Mouse (Mus musculus) spleen, adult 2 months (tissue): ENCODE data around the gene Ppm1h. TPM values are rescaled to one million over a fixed set of nuclear protein-coding genes. Genes with fewer than 3 reads are reported as not detected.

Source experiments
- DNase-seq, 2 experiments: peaks; one replicate each; pipeline versions ENCODE4 v3.0.0 to v3.0.0-alpha.2; 2012 to 2021; ENCODE audit warnings: low spot score in 2 of 2, low read depth in 1 of 2
- H3K27ac ChIP-seq: fragments of 200-500 bp; 2 replicates; pipeline ENCODE4 v1.5.1; 2012; ENCODE audit warnings: low read length, inconsistent platforms; ENCODE audit not compliant: insufficient read depth
- H3K27me3 ChIP-seq: fragments of 200-500 bp; 2 replicates; pipeline ENCODE4 v1.6.1; 2012; ENCODE audit warnings: mild to moderate bottlenecking, moderate library complexity, low read length, inconsistent platforms; ENCODE audit not compliant: control insufficient read depth, insufficient read depth
- H3K36me3 ChIP-seq: fragments of 200-500 bp; 2 replicates; pipeline ENCODE4 v1.6.1; 2012; ENCODE audit warnings: mild to moderate bottlenecking, low read length, inconsistent platforms; ENCODE audit not compliant: control insufficient read depth, insufficient read depth
- H3K4me1 ChIP-seq: fragments of 200-500 bp; 2 replicates; pipeline ENCODE4 v1.6.1; 2011; ENCODE audit warnings: inconsistent platforms; ENCODE audit not compliant: control insufficient read depth, insufficient read depth, insufficient read length
- H3K4me3 ChIP-seq: fragments of 200-500 bp; 2 replicates; pipeline ENCODE4 v1.5.1; 2011; ENCODE audit warnings: mild to moderate bottlenecking, inconsistent platforms; ENCODE audit not compliant: insufficient read depth, insufficient read length; ENCODE audit errors: extremely low read depth
- CTCF ChIP-seq: fragments of 200-500 bp; IDR thresholded peaks from 2 replicates; pipeline ENCODE4 v1.5.1; 2011; ENCODE audit warnings: mild to moderate bottlenecking, inconsistent platforms; ENCODE audit not compliant: insufficient read depth, insufficient read length, insufficient replicate concordance; ENCODE audit errors: extremely low read depth
- POLR2A ChIP-seq: fragments of 200-500 bp; IDR thresholded peaks from 2 replicates; pipeline ENCODE4 v1.6.1; 2011; ENCODE audit warnings: low read depth, low read length, inconsistent platforms
- WGBS: fragments of 180-500 bp; shearing (Covaris S2); methylation state at CpG from one replicate; pipeline ENCODE4 v1.1.7; 2018; 5-methylcytosine and 5-hydroxymethylcytosine counted together
- polyA plus RNA-seq: library from polyadenylated mRNA; depleted of rRNA; stranded (reverse); fragments of >200 nt; gene quantifications from 2 replicates; pipeline ENCODE4 v1.2.3, GENCODE M21; 2012

Gene Ppm1h
- polyA plus RNA-seq, 1 experiment, result 9.7 TPM

DNA sequence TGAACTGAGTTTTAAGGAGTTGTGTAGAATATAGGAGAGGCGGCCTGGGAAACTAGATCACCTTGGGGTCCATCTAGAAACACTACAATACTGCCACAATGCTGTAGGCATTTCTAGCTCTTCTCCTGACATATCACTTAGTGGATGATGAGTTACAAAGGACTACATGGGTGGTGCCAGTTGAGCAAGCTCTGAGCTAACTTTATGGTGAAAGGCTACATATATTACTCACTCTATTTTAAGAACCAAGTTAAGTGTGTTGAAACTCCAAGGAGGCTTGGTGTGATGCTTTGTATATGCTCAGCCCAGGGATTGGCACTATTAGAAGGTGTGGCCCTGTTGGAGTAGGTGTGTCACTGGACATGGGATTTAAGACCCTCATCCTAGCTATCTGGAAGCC is 26.0 kb upstream of the Ppm1h start:
- no peaks in the 10 kb centered on the region for H3K4me1 ChIP-seq
- H3K27ac ChIP-seq, result no peak overlapping the region
- no peak overlapping the region for H3K4me3 ChIP-seq
- DNase-seq, result no peak
- TF ChIP-seq POLR2A, result no peak
- TF ChIP-seq CTCF, result no peak
- H3K27me3 ChIP-seq, result no peaks in the 10 kb centered on the region
- H3K36me3 ChIP-seq, result no peaks in the 10 kb centered on the region
- WGBS, result 94% methylated on average over 1 of the region's 1 CpGs

DNA sequence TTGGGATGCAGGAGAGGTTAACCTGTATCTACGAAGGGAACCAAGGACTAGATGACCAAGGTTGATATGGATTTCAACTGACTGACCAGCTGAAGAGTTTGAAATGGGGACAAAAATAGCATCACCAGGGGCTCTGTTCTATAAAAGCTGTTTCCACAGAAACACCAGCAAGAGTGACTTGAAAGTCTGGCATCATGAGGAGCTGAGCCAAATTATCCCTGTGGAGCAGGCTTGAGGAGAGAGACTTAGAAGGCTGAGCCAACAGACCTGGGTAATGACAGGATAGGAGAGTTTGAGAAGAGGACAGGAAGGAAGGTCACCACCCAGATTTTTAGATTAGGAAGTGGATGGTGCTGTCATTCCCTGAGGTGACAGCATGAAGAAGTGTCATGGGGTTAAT is 12.9 kb upstream of the Ppm1h start:
- H3K27me3 ChIP-seq, result no peaks in the 10 kb centered on the region
- no peak overlapping the region for H3K27ac ChIP-seq
- H3K4me3 ChIP-seq, result no peak overlapping the region
- no peaks in the 10 kb centered on the region for H3K4me1 ChIP-seq
- TF ChIP-seq CTCF, result no peak
- no peak for TF ChIP-seq POLR2A
- 88% methylated on average over 1 of the region's 1 CpGs for WGBS
- no peak for DNase-seq
- no peaks in the 10 kb centered on the region for H3K36me3 ChIP-seq

DNA sequence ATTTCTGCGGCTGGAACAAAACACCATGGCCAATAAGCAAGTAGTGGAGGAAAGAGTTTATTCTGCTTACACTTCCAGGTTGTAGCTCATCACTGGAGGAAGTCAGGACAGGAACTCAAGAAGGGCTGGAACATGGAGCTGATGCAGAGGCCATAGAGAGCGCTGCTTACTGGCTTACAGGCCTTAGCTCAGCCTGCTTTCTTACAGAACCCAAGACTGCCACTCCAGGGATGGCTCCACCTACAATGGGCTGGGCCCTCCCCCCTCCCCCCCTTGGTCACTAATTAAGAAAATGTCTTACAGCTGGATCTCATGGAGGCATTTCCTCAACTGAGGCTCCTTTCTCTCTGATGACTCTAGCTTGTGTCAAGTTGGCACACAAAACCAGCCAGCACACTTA is 7.3 kb upstream of the Ppm1h start:
- 89% methylated on average over 2 of the region's 2 CpGs for WGBS
- DNase-seq, result no peak
- no peak overlapping the region for H3K4me3 ChIP-seq
- TF ChIP-seq POLR2A (no peak), CTCF (no peak)
- H3K27ac ChIP-seq, result no peak overlapping the region
- H3K36me3 ChIP-seq, result no peaks in the 10 kb centered on the region
- no peaks in the 10 kb centered on the region for H3K4me1 ChIP-seq
- H3K27me3 ChIP-seq, result no peaks in the 10 kb centered on the region

DNA sequence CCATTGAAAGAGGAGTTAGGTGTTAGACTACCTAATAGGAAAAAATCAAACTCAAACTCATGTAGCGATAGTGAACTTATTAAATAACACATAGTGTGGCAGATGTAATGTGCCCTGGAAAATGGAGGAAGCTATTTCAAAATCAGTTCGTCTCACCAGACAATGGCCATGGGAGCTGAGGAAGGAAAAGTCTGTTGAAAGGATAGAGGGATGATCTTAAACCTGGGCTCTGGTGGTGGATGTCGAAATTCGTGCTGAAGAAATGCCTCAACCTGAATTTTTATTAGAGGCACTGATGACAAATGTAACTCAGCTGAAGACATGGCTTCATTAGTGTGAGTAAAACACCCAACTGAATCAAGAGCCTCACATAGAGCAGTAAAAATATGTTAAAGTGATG is 6.5 kb upstream of the Ppm1h start:
- Histone ChIP-seq H3K27ac (no peak overlapping the region), H3K36me3 (no peaks in the 10 kb centered on the region), H3K4me3 (no peak overlapping the region), H3K27me3 (no peaks in the 10 kb centered on the region), H3K4me1 (no peaks in the 10 kb centered on the region)
- 93% methylated on average over 4 of the region's 4 CpGs for WGBS
- DNase-seq, result no peak
- TF ChIP-seq CTCF (no peak), POLR2A (no peak)

DNA sequence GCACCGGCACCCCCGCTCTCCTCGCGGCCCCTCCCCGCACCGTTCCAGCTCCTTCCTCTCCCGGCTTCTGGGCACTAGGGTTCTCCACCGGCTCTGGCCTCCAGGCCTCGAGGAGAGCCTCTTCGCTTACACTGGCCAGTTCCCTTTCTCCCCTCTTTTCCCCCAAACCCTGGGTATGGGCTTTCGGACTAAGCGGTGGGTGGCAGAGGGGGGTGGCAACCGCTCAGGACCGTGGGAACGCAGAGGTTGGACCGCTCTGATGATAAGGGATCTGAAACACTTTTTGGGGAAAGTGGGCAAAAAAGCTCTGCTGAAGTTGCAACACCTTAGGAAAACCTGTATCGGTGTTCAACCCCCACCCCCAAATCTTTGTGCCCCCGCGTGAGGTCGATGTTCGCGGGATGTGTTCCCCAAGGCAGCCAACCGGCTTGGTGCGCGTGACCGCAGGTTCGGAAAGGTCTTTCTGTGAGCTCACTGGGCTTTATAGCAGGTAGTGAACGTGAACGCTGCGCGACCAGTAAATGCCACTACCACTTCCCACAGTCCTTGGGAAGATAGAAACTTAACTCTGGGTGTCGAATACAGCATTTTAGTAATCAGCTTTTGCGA is 979 bp downstream of the Ppm1h start:
- peak in 1 of 2 experiments; percentile 17 for DNase-seq
- H3K4me3 ChIP-seq, result peak overlapping the region; percentile 73
- WGBS, result 2% methylated on average over 33 of the region's 33 CpGs
- no peaks in the 10 kb centered on the region; the same call in none of the 2 replicates for H3K4me1 ChIP-seq
- H3K27ac ChIP-seq, result peak overlapping the region; percentile 89
- H3K36me3 ChIP-seq, result no peaks in the 10 kb centered on the region
- TF ChIP-seq CTCF (no peak), POLR2A (no peak)
- peaks cover 7% of the 10 kb centered on the region for H3K27me3 ChIP-seq

DNA sequence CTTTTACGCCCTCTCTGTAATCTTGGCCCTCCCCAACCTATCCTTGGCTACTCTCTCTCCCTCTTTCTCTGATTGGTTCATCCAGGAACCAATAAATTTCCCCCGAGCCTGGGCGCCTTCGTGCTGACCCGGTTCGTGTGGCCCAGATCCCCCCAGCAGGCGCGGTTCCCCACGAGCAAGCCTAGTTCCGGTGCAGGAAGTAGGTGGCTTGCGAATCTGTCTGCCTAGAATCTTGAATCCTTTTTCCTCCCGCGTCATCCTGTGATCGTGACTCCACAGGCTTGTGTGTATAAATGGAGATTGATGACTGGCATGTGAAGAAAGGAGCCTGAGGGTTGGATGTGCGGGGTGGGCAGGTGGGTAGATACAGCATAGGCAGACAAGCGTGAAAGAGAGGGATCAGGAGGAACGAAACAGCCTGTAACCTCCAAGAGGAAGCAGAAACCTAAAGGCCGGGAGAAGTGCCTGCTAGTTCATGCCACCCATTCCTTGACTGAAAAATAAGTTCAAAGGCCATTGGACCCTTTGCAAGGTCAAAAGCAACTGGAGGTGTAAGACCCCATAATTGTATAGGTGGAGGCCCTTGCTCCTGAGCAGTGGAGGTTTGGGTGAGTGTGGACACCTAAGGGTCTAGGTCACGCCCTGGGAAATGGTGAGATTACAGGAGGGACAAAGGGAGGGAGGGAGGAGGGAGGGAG is 2.0 kb downstream of the Ppm1h start:
- no peaks in the 10 kb centered on the region for H3K36me3 ChIP-seq
- peak in 1 of 2 experiments; percentile 4 for DNase-seq
- 0 out of 2 replicates have a peak overlapping the region, but pooled peaks have one; percentile 4 for H3K27ac ChIP-seq
- H3K27me3 ChIP-seq, result peaks cover 7% of the 10 kb centered on the region
- no peaks in the 10 kb centered on the region; the same call in none of the 2 replicates for H3K4me1 ChIP-seq
- 6% methylated on average over 19 of the region's 19 CpGs for WGBS
- TF ChIP-seq POLR2A, result no peak
- no peak for TF ChIP-seq CTCF
- peak overlapping the region; percentile 73; the same call in 1 of the 2 replicates for H3K4me3 ChIP-seq

DNA sequence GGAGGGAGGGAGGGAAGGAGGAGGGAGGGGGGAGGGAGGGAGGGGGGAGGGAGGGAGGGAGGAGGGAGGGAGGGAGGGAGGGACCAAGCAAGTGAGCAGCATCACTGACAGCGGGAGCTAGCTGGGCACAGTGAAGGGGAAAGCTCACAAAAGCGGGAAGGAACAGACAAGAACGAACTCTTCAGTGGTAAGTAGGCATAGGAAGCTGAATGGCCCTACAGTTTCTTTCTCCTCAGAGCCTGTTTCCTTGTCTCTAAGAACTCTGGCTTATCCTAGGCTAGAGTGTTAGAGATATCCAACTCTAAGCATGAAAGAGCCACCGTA is 2.5 kb downstream of the Ppm1h start:
- H3K4me1 ChIP-seq, result no peaks in the 10 kb centered on the region; the same call in none of the 2 replicates
- no peak overlapping the region for H3K4me3 ChIP-seq
- H3K27ac ChIP-seq, result no peak overlapping the region
- no peaks in the 10 kb centered on the region for H3K36me3 ChIP-seq
- TF ChIP-seq CTCF (no peak), POLR2A (no peak)
- H3K27me3 ChIP-seq, result peaks cover 7% of the 10 kb centered on the region
- WGBS, result 80% methylated on average over 4 of the region's 4 CpGs
- no peak for DNase-seq
